Mouse (Mus musculus) layer of hippocampus, adult 9-10 months (tissue): ENCODE measurements at regions not wholly inside any gene's neighbourhood (a gene's known extent, or its start where the extent isn't known, plus 50 kb on each side); places are given as distances from the start of the nearest gene placed in this dataset.

Source experiments
- DNase-seq: peaks from one replicate; pipeline ENCODE4 v3.0.0; 2022; ENCODE audit warnings: low spot score

DNA sequence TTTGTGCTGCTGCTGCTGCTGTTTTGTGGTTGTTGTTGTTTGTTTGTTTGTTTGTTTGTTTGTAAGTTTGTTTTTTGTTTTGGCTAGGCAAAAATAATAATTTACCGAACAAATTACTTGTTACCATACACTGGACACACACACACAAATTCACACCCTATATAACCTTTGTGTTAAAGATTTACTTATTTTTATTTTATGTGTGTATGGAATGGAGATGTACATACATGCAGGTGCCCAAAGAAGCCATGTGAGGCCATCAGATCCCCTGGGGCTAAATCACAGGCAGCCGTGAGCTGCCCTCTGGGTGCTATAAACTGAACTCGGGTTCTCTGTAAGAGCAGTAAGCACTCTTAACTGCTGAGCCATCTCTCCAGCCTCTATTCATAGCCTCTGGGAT lies 56.0 kb downstream of the Pttg1 start:
- no peak for DNase-seq

- no peak for DNase-seq
These were observed 57.7 kb downstream of the Pttg1 start for GRCm38 (mm10) chr11:43368346-43368745.

GRCm38 (mm10) chr11:43361858-43362257 lies 64.2 kb downstream of the Pttg1 start:
- DNase-seq: no peak

DNA sequence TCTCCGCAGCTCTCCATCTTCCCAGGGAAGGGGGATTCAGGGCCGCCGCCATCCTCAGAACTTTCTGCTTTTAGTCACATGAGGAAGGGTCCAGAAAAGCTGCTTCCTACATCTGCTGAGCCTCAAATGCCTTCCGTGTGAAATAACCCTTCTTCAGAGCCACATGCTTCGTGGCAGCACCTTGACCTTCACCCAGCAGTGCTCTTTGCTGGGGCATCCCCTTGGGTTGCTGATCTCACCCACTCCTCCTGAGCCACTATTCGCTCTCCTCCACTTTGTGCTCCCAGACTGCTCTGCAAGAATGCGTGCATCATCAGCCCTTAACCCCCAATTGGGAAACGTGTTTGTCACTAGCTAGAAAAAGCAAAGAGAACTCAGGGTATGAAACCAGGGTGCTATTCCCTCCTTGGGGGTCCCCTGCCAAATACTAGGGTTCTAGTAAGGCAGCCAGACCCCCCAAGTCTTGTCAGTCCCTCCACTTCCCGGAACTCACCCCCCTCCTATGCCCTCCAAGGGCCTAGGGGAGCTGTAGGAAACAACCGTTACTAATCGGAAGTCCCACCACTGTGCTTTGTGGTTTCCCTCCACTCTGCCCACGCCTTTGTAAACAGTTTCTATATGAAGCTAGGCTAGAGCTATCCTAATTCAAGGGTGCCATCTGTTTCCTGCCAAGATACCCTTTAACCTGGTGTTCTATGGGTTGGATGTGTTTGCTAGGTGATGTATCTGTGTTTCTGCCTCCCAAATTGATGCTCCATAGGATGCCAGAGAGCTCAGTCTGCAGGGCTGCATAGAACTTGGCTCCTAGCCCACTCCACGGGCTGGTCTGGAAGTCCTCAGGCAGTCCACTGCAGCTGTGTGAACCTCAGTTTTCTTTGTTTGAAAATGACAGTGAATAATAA lies 67.4 kb downstream of the Pttg1 start:
- DNase-seq: no peak

- no peak for DNase-seq
These were observed 72.4 kb downstream of the Pttg1 start for GRCm38 (mm10) chr11:43353602-43354001.

DNA sequence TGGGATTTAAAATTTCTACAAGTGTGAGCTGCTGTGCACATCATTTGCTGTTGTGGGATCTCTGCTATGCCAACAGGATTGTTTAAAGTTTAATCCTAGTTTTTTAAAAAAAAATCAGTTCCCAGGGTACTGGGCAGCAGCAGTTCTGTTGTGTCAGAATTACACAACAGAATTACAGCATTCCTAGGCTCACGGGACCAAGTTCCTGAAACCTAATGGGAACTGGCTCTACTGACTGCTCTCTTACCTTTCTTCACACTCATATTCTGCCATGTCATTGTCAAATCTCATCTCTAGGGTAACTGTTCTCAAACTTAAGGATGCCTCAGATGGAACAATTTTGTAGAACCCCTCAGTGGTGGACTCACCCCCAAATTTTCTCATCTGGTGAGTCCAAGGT lies 73.0 kb downstream of the Pttg1 start:
- no peak for DNase-seq

DNA sequence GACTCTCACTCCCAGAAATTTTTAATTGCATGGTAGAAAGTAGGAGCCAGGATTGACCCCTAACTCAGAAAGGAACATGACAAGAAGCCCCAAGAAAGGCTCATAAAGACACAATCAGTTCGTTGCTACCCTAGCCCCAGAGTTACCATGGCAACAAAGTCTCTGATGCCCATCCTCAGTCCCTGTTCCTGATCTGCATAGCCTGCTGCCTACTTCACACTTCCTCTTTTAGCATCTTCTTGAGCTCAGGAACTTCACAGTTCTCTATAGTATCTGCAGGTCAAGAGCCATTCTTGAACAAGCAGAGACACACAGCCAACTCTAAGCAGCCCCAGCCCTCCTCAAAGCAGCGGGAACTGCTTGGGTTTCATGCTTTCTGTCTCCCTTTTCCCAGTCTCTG lies 74.2 kb downstream of the Pttg1 start:
- DNase-seq: no peak

DNA sequence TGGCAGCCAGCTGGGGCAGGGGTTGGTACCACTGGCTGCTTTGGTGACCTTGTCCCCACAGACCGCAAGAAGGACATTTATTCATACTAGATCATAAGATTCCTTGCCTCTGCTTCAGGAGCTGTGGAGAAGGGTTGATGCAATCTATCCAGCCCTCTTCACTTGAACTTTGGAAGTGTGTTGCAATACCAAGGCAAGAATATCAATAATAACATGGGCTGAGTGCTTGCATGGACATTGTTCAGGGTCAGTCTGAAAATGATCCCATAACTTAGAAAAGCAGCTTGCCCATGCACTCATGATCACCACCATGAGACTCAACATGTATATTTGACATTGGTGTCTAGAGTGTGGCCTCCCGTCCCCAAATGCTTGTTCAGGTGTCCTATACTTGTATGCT lies 74.7 kb downstream of the Pttg1 start:
- no peak for DNase-seq

GRCm38 (mm10) chr11:43350242-43350641 lies 75.8 kb downstream of the Pttg1 start:
- no peak for DNase-seq

GRCm38 (mm10) chr11:43349564-43349963 lies 76.5 kb downstream of the Pttg1 start:
- no peak for DNase-seq

- peak; percentile 89 for DNase-seq
These were observed 77.5 kb downstream of the Pttg1 start for GRCm38 (mm10) chr11:43348571-43348970.

- DNase-seq: no peak
These were observed 79.6 kb downstream of the Pttg1 start for GRCm38 (mm10) chr11:43346489-43346888.

- no peak for DNase-seq
These were observed 81.1 kb downstream of the Pttg1 start for GRCm38 (mm10) chr11:43344767-43345561.

GRCm38 (mm10) chr11:43343574-43343973 lies 82.5 kb downstream of the Pttg1 start:
- no peak for DNase-seq

DNA sequence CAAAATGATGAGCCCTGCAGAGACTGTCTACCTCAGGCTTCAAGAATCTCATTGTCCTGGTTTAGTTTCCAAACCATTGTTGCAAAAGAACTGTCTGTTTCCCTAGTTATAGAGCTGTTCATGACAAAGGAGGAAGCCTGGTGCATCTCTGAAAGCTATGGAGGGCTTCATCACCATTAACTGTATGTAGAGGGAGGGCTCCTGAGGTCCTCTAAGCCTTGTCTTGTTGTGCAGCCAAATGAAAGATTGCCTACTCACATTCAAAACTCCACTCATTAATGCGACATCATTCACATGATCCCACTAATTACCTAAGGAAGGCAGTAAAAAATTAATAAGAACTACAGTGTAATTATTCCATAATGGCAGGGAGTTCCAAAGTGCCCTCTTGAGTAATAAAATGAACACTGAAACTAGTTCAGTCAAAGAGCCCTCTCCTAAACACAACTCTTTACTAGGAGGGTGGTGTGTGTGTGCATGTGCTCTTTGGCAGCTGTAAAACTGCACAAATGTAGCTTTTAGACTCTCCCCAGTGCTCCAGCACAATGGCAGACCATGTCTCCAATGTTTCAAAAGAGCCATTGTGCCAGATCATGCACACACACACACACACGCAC lies 87.6 kb downstream of the Pttg1 start:
- DNase-seq: no peak

GRCm38 (mm10) chr11:43335668-43336265 lies 90.3 kb downstream of the Pttg1 start:
- no peak for DNase-seq

DNA sequence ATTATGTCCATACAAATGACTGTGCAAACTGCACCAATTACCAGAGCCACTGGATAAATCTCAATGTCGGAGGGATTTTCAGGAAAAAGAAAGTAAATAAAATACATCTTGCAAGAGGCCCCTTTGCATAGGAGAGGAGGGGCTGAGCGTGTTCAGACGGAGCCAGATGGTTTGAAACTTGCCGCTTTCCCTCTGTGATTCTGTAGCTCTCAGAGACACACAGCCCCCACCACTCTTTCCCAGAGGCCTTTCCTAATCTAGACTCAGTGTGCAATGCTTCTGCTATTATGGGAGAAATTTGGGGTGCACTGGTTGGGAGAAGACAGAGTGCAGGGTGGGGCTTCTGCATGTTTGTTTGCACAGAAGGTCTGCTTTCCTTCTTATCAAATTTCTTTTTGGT lies 92.5 kb downstream of the Pttg1 start:
- no peak for DNase-seq

GRCm38 (mm10) chr11:43313996-43314395 lies 112.1 kb downstream of the Pttg1 start:
- no peak for DNase-seq
